Mouse (Mus musculus) cortical plate, adult 2 months (tissue): ENCODE results near the gene Hoxd10.

Source experiments
- CTCF ChIP-seq: fragments of 200-500 bp; IDR thresholded peaks from 2 replicates; pipeline ENCODE4 v1.5.1; 2011; ENCODE audit warnings: mild to moderate bottlenecking, control low read depth, low read length; ENCODE audit not compliant: insufficient read depth; ENCODE audit errors: extremely low read depth
- POLR2A ChIP-seq: fragments of 200-500 bp; IDR thresholded peaks from 2 replicates; pipeline ENCODE4 v1.6.1; 2011; ENCODE audit warnings: mild to moderate bottlenecking, low read length, control low read depth; ENCODE audit not compliant: insufficient read depth; ENCODE audit errors: extremely low read depth

DNA sequence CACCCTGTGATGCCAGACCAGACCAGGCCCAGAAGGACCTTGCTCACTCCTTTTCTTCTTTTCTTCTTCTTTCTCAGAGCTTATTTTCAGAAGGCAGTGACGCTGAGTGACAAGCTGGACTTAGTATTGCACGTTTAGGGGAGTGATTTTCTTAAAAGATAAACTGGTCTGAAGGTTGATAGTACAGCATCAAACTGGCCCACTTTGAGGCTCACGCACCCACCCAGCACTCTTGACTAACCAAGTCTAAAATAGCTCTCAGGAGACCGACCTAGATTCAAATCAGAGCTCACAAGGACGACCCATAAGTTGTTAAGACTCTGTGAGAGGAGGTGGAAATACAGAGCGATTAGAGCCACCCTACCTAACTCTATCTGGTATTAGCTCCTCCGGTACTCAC is 25.3 kb upstream of the Hoxd10 start:
- TF ChIP-seq CTCF (no peak), POLR2A (no peak)
